Mouse (Mus musculus) neural tube, embryonic 15.5 days (tissue): ENCODE data around the gene Hsf2. TPM values are rescaled to one million over a fixed set of nuclear protein-coding genes. Genes with fewer than 3 reads are reported as not detected.
A peak's percentile ranks its signal among the peaks of the same experiment; 100 is the strongest.

Experiments
- ATAC-seq: fragments of 200-750 bp; cut with Nextera tagmentation; 2 replicates; pipeline ENCODE4 v1.8.0; 2017; ENCODE audit warnings: mild to moderate bottlenecking, moderate TSS enrichment, moderate library complexity; ENCODE audit not compliant: low FRiP score
- H3K27ac ChIP-seq: fragments of 300-500 bp; sonication (generic); replicated peaks from 2 replicates; pipeline ENCODE4 v1.5.1; 2015; ENCODE audit warnings: mild to moderate bottlenecking, inconsistent platforms
- H3K27me3 ChIP-seq: fragments of 300-500 bp; sonication (generic); replicated peaks from 2 replicates; pipeline ENCODE4 v1.6.1; 2015; ENCODE audit warnings: inconsistent platforms
- H3K36me3 ChIP-seq: fragments of 300-500 bp; sonication (generic); 2 replicates; pipeline ENCODE4 v1.6.1; 2015; ENCODE audit warnings: inconsistent platforms
- H3K4me1 ChIP-seq: fragments of 300-500 bp; sonication (generic); 2 replicates; pipeline ENCODE4 v1.6.1; 2015; ENCODE audit warnings: inconsistent platforms
- H3K4me2 ChIP-seq: fragments of 300-500 bp; sonication (generic); 2 replicates; pipeline ENCODE4 v1.6.1; 2015; ENCODE audit warnings: inconsistent platforms, mild to moderate bottlenecking, moderate library complexity
- H3K4me3 ChIP-seq: fragments of 300-500 bp; sonication (generic); replicated peaks from 2 replicates; pipeline ENCODE4 v1.5.1; 2015; ENCODE audit warnings: mild to moderate bottlenecking, inconsistent platforms
- H3K9ac ChIP-seq: fragments of 300-500 bp; sonication (generic); replicated peaks from 2 replicates; pipeline ENCODE4 v1.6.1; 2015; ENCODE audit warnings: mild to moderate bottlenecking, inconsistent platforms
- H3K9me3 ChIP-seq: fragments of 300-500 bp; sonication (generic); replicated peaks from 2 replicates; pipeline ENCODE4 v1.6.1; 2016; ENCODE audit warnings: inconsistent platforms
- WGBS: fragments of 180-500 bp; shearing (Covaris S2); methylation state at CpG from one replicate; pipeline ENCODE4 v1.1.7; 2015; ENCODE audit warnings: mixed read lengths; 5-methylcytosine and 5-hydroxymethylcytosine counted together
- polyA plus RNA-seq: library from polyadenylated mRNA; unstranded; fragments of >200 nt; fragmentation: Nextera tagmentation; extraction: Ambion mirVana; gene quantifications from 2 replicates; pipeline ENCODE4 v1.2.1, GENCODE M21; 2015

Gene Hsf2
- polyA plus RNA-seq, 1 experiment from 2014 or later: 44.0 TPM

- peaks cover 21% of the 10 kb centered on the region for H3K4me1 ChIP-seq
- H3K27me3 ChIP-seq: no peaks in the 10 kb centered on the region
- H3K4me3 ChIP-seq: peak overlapping the region; percentile 90
- under 1% methylated on average over 62 of the region's 65 CpGs for WGBS
- no peaks in the 10 kb centered on the region for H3K36me3 ChIP-seq
- H3K9ac ChIP-seq: peak overlapping the region; percentile 96
- H3K4me2 ChIP-seq: peak overlapping the region; percentile 68
- H3K27ac ChIP-seq: peak overlapping the region; percentile 97
- no peaks in the 10 kb centered on the region for H3K9me3 ChIP-seq
- ATAC-seq: peak; percentile 88
These were observed 422 bp downstream of the Hsf2 start for GRCm38 (mm10) chr10:57486542-57487071.

- peak overlapping the region; percentile 90 for H3K4me3 ChIP-seq
- H3K9me3 ChIP-seq: no peaks in the 10 kb centered on the region
- no peak overlapping the region; the same call in 1 of the 2 replicates for H3K27ac ChIP-seq
- H3K4me2 ChIP-seq: peak overlapping the region; percentile 68
- peaks cover 21% of the 10 kb centered on the region for H3K4me1 ChIP-seq
- H3K27me3 ChIP-seq: no peaks in the 10 kb centered on the region
- H3K36me3 ChIP-seq: no peaks in the 10 kb centered on the region
- peak overlapping the region; percentile 96 for H3K9ac ChIP-seq
- 0% methylated on average over 8 of the region's 8 CpGs for WGBS
- ATAC-seq: no peak
These were observed 1.0 kb downstream of the Hsf2 start for GRCm38 (mm10) chr10:57487201-57487600.

GRCm38 (mm10) chr10:57488591-57488990, 2.4 kb downstream of the Hsf2 start:
- no peaks in the 10 kb centered on the region for H3K9me3 ChIP-seq
- H3K4me1 ChIP-seq: peaks cover 21% of the 10 kb centered on the region
- no peak overlapping the region for H3K9ac ChIP-seq
- H3K27me3 ChIP-seq: no peaks in the 10 kb centered on the region
- H3K36me3 ChIP-seq: no peaks in the 10 kb centered on the region
- no peak overlapping the region for H3K27ac ChIP-seq
- H3K4me3 ChIP-seq: peak overlapping the region; percentile 0; the same call in 1 of the 2 replicates
- no peak for ATAC-seq
- H3K4me2 ChIP-seq: peak overlapping the region; percentile 68

- no peaks in the 10 kb centered on the region for H3K9me3 ChIP-seq
- H3K4me2 ChIP-seq: no peak overlapping the region
- H3K36me3 ChIP-seq: no peaks in the 10 kb centered on the region; the same call in 1 of the 2 replicates
- no peak overlapping the region for H3K4me3 ChIP-seq
- peaks cover 21% of the 10 kb centered on the region for H3K4me1 ChIP-seq
- no peaks in the 10 kb centered on the region for H3K27me3 ChIP-seq
- H3K27ac ChIP-seq: no peak overlapping the region
- no peak for ATAC-seq
- WGBS: 62% methylated on average over 2 of the region's 2 CpGs
- H3K9ac ChIP-seq: no peak overlapping the region
These were observed 5.9 kb downstream of the Hsf2 start for GRCm38 (mm10) chr10:57492050-57492449.

- H3K4me1 ChIP-seq: no peaks in the 10 kb centered on the region
- ATAC-seq: no peak
- H3K9ac ChIP-seq: no peak overlapping the region
- WGBS: 88% methylated on average over 9 of the region's 9 CpGs
- no peak overlapping the region for H3K27ac ChIP-seq
- H3K4me3 ChIP-seq: no peak overlapping the region
- H3K4me2 ChIP-seq: no peak overlapping the region
- no peaks in the 10 kb centered on the region for H3K27me3 ChIP-seq
- H3K36me3 ChIP-seq: peaks cover 9% of the 10 kb centered on the region
- H3K9me3 ChIP-seq: no peaks in the 10 kb centered on the region
These were observed 13.4 kb downstream of the Hsf2 start for GRCm38 (mm10) chr10:57499414-57500156.

GRCm38 (mm10) chr10:57514616-57515015, 28.4 kb downstream of the Hsf2 start:
- Histone ChIP-seq H3K27ac (no peak overlapping the region), H3K4me3 (no peak overlapping the region), H3K4me2 (no peak overlapping the region), H3K9me3 (no peaks in the 10 kb centered on the region), H3K4me1 (no peaks in the 10 kb centered on the region), H3K36me3 (peaks cover 62% of the 10 kb centered on the region), H3K27me3 (no peaks in the 10 kb centered on the region), H3K9ac (no peak overlapping the region)
- 93% methylated on average over 2 of the region's 2 CpGs for WGBS
- ATAC-seq: no peak

- Histone ChIP-seq H3K36me3 (peaks cover 65% of the 10 kb centered on the region), H3K9me3 (no peaks in the 10 kb centered on the region), H3K4me3 (no peak overlapping the region), H3K4me1 (no peaks in the 10 kb centered on the region), H3K27me3 (no peaks in the 10 kb centered on the region), H3K9ac (no peak overlapping the region), H3K4me2 (no peak overlapping the region), H3K27ac (no peak overlapping the region)
- no peak for ATAC-seq
- WGBS: 78% methylated on average over 1 of the region's 1 CpGs
These were observed 29.1 kb downstream of the Hsf2 start for GRCm38 (mm10) chr10:57515278-57515677.

GRCm38 (mm10) chr10:57526469-57526868, 40.3 kb downstream of the Hsf2 start:
- no peaks in the 10 kb centered on the region for H3K27me3 ChIP-seq
- H3K9me3 ChIP-seq: no peaks in the 10 kb centered on the region
- 93% methylated on average over 5 of the region's 5 CpGs for WGBS
- no peak overlapping the region for H3K27ac ChIP-seq
- no peak overlapping the region for H3K9ac ChIP-seq
- peaks cover 31% of the 10 kb centered on the region for H3K36me3 ChIP-seq
- ATAC-seq: no peak
- peaks cover 29% of the 10 kb centered on the region for H3K4me1 ChIP-seq
- H3K4me3 ChIP-seq: no peak overlapping the region
- no peak overlapping the region for H3K4me2 ChIP-seq

GRCm38 (mm10) chr10:57531076-57531475, 44.9 kb downstream of the Hsf2 start:
- Histone ChIP-seq H3K36me3 (peaks cover 7% of the 10 kb centered on the region; the same call in 1 of the 2 replicates), H3K9ac (peak overlapping the region; percentile 98), H3K4me2 (peak overlapping the region; percentile 69), H3K4me3 (peak overlapping the region; percentile 95), H3K27ac (no peak overlapping the region), H3K27me3 (no peaks in the 10 kb centered on the region), H3K9me3 (no peaks in the 10 kb centered on the region), H3K4me1 (peaks cover 29% of the 10 kb centered on the region)
- ATAC-seq: no peak
- 65% methylated on average over 2 of the region's 2 CpGs for WGBS

GRCm38 (mm10) chr10:57531616-57532217, 45.5 kb downstream of the Hsf2 start:
- 3% methylated on average over 28 of the region's 28 CpGs for WGBS
- peak overlapping the region; percentile 98 for H3K27ac ChIP-seq
- ATAC-seq: no peak

GRCm38 (mm10) chr10:57532218-57533101, 46.3 kb downstream of the Hsf2 start, which contains the start of gene Serinc1:
TSS of gene Serinc1 (minus strand) at chr10:57532530.
- H3K36me3 ChIP-seq: no peaks in the 10 kb centered on the region
- H3K9ac ChIP-seq: peak within 1 kb of the TSS; percentile 98
- H3K4me2 ChIP-seq: peak within 1 kb of the TSS; percentile 69
- H3K27me3 ChIP-seq: no peaks in the 10 kb centered on the region
- H3K27ac ChIP-seq: peak within 1 kb of the TSS; percentile 98
- peak; percentile 99 for ATAC-seq
- H3K4me1 ChIP-seq: peaks cover 27% of the 10 kb centered on the region
- WGBS: 11% methylated on average over 48 of the region's 49 CpGs
- H3K9me3 ChIP-seq: no peaks in the 10 kb centered on the region
- H3K4me3 ChIP-seq: peak within 1 kb of the TSS; percentile 95

More at GRCm38 (mm10) chr10:57531616-57532217, 45.5 kb downstream of the Hsf2 start:
- peaks cover 3% of the 10 kb centered on the region; the same call in 1 of the 2 replicates for H3K36me3 ChIP-seq
- H3K4me3 ChIP-seq: peak overlapping the region; percentile 95
- H3K27me3 ChIP-seq: no peaks in the 10 kb centered on the region
- H3K4me2 ChIP-seq: peak overlapping the region; percentile 69
- H3K4me1 ChIP-seq: peaks cover 29% of the 10 kb centered on the region
- H3K9me3 ChIP-seq: no peaks in the 10 kb centered on the region
- peak overlapping the region; percentile 98 for H3K9ac ChIP-seq
